ENCODE assay signal across 15 mouse cellular contexts in genomic region chr17:13546249-13546648, GRCm38 (mm10).
DNase-seq lines count a peak whose midpoint lies in the region; ATAC-seq and TF ChIP-seq lines count a peak whose summit lies in the region.
"Had no signal": no experiment of that assay in that cellular context is flagged by ENCODE, and none has a peak within 500 bp of the region (broad histone marks: within the 10 kb centered on the region; RNA-seq: fewer than 3 reads in every experiment).

No protein-coding gene starts in this region.

- DNase-seq in frontal cortex, postnatal 10 days (ENCODE audit: low spot score in 2 of 2): no peak
- peak; percentile 52 for DNase-seq in layer of hippocampus, adult 9-11 months
- no peak for DNase-seq in layer of hippocampus, adult 9-10 months (ENCODE audit: low spot score)
- DNase-seq in brain, embryonic 14.5 days (ENCODE audit: low read depth): peak; percentile 15
- no peak for DNase-seq in yolk sac, embryonic 10.5 days (ENCODE audit: low spot score)
- DNase-seq: adrenal gland, adult 2 months; adrenal gland, postnatal 14 days; cerebellum, postnatal 36 days; embryo, embryonic 11 days; gastrocnemius, postnatal 25 days; heart, adult 18-20 months; heart, postnatal 10 days; heart, postnatal 36 days had no signal

- TF ChIP-seq POLR2A in brain, embryonic 14.5 days (IDR thresholded peaks at IDR 0.05; ENCODE audit: borderline replicate concordance, extremely low read depth, insufficient read depth, insufficient read length, poor library complexity, severe bottlenecking): no peak

- no peak for TF ChIP-seq CTCF in brain, embryonic 14.5 days (IDR thresholded peaks at IDR 0.05; ENCODE audit: borderline replicate concordance, extremely low read depth, insufficient read depth, insufficient read length)

- ATAC-seq in frontal cortex, adult (ENCODE audit: low TSS enrichment): peak; percentile 45; the same call in 1 of the 2 replicates
- ATAC-seq: CD4-positive, CD25-positive, alpha-beta regulatory T cell, adult 4 months had no signal

Comparison
In these comparisons a context has a peak if more than half of its experiments do, and no peak if none do; other contexts are left out.
1. DNase-seq: peak in layer of hippocampus, adult 9-11 months (single experiment) and brain, embryonic 14.5 days (single experiment); none in frontal cortex, postnatal 10 days (0 of 2), layer of hippocampus, adult 9-10 months (single experiment) and yolk sac, embryonic 10.5 days (single experiment).